Mouse (Mus musculus) kidney, postnatal 4 days (tissue): Measurements from ENCODE around the gene Olfr968.

Experiments
- DNase-seq, 2 experiments: peaks; one replicate each; pipeline ENCODE4 v3.0.0; 2021; ENCODE audit warnings: mixed read lengths in 2 of 2

Gene Olfr968

DNA sequence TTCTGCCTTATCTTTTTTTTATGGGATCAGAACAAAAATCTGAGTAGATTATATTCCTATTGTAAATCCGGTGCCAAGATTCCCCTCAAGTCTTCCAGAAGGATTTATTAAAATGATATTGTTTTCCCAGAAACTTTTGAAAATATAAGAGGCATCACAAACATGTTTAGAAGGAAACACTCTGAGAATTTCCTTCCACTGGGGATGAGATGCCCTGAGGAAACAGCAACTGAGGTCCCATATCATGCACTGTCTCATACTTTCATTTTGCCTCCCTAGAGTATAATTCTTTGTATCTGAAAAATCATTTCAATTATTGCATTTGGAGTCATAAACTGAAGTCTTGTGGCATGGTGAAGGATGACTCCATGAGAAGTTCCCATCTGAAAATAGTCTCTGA, at the start of gene Olfr968:
Gene Olfr968, minus strand, starts transcription at position 101 of the 400 bp plus-strand sequence.
- no peak for DNase-seq

DNA sequence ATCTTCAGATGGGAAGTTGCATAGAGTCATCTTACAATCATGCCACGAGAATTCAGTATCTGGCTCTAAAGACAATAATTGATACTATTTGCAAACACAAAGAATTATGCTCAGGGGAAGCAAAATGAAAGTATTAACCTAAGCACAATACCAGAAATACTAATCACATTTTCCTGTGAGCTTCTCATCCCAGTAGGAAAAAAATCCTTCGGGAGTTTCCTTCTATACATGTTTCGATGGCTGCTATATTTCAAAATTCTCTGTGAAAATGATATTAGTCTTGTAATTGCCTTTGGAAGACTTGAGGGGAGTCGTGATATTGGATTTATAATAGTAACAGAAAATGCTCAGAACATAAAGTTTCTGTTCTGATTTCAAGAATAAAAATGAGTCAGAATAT, 25.5 kb upstream of the Olfr968 start, which contains the start of gene Olfr970:
Gene Olfr970, plus strand, starts transcription at position 301 of the 400 bp plus-strand sequence.
- no peak for DNase-seq

DNA sequence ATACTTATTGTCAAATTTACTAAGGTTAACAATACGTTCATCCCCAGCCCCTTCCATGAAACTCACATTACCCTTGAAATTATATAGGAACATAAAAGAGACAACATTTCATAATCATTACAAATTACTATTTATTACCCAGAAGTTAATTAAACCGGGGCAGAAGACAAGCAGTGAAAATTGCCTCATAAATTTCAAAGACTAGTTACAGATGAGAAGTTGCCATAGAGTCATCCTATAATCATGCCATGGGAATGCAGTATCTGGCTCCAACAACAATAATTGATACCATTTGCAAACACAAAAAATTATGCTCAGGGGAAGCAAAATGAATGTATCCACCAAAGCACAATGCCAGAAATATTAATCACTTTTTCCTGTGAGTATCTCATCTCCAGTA, 7.5 kb upstream of the Olfr968 start, which contains the start of gene Olfr969:
Gene Olfr969, plus strand, starts transcription at position 388 of the 400 bp plus-strand sequence.
- no peak for DNase-seq

DNA sequence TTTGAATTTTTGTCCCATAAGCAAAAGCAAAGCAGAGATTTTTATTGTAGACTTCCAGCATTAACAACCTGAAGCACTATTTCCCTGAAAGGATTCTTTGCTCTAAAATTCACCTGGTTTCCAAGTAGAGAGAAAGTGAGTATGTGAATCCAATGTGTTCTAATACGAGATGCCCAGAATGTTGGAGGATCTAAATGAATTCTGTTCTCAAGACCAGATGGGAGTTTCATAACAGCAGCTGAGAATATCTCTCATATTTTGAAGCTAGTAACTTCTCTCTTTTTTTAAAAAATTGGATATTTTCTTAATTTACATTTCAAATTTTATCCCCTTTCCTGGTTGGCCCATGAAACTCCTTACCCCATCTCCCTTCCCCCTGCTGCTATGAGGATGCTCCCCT, 36.6 kb downstream of the Olfr968 start:
- DNase-seq: no peak

DNA sequence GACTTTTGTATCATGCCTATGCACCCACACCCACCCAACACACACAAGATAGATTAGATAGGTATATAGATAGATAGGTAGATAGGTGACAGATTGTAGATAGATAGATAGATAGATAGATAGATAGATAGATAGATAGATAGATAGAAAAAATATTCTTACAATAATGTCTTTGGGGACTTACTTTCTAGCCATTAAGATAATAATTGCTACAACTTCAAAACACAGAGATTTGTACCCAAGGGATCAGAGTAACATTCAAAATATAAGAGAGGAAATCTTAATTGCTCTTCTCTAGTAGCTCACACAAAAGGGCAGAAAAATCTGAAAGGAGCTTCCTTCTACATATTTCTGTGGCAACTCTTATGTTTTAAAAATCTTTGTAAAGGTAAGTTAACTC, 37.1 kb downstream of the Olfr968 start, which contains the start of gene Olfr967:
Gene Olfr967, plus strand, starts transcription at position 301 of the 400 bp plus-strand sequence.
- DNase-seq: no peak

DNA sequence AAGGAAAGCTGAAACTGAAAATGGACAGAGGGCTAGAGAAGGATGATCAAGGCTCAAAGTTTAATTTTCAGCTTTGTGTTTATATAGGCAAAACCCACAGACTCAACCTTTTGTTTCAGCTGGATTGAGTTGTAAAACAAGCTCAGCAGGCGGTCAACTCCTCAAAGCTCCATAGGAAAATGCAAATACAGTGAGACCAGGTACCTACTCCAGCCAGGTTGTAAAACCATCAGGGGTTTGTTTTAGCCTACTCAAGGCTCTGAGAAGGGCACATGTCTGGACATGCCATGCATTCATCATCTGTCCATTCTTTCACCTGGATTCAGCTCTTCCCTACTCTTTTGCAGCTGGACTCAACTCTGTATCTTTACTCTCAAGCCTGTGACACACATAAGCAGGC, 42.3 kb downstream of the Olfr968 start:
- DNase-seq: no peak

DNA sequence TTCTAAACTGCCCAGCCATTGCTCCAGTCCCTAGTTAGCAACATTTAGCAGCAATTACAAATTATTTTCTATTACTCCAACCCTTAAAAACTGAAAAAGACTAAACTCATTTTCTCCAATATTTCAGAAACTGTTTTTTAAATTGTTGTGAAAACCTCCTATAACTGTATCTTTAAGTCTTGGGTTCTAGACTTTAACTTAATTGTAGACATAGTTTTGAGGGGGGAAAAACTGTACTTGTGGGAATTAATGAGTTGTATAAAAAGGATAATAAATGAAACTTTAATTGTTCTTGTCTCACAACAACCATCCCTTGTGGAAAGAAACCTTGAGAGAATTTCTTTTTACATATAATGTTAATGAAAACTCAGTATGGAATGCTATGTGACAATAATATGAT, 52.4 kb downstream of the Olfr968 start, which contains the start of gene Olfr150:
Gene Olfr150, plus strand, starts transcription at position 301 of the 400 bp plus-strand sequence.
- no peak for DNase-seq
